Mouse (Mus musculus) G1E-ER4 (cell line): ENCODE results near the gene 5430419D17Rik. TPM values are rescaled to one million over a fixed set of nuclear protein-coding genes. Genes with fewer than 3 reads are reported as not detected.

ENCODE experiments used
- GATA1 ChIP-seq: IDR thresholded peaks from one replicate; pipeline ENCODE4 v1.8.0; 2012; ENCODE audit warnings: low read length, inconsistent platforms
- polyA plus RNA-seq: library from polyadenylated mRNA; stranded (reverse); fragments of >175 nt; gene quantifications from 2 replicates; pipeline ENCODE4 v1.2.3, GENCODE M21; 2012

Gene 5430419D17Rik
- polyA plus RNA-seq, 1 experiment: not detected

GRCm38 (mm10) chr7:131264251-131264650 is 90.0 kb downstream of the 5430419D17Rik start:
- TF ChIP-seq GATA1: no peak

GRCm38 (mm10) chr7:131265851-131266250 is 91.6 kb downstream of the 5430419D17Rik start:
- no peak for TF ChIP-seq GATA1

- TF ChIP-seq GATA1: no peak
Observed at GRCm38 (mm10) chr7:131297151-131297550, 122.9 kb downstream of the 5430419D17Rik start.

- no peak for TF ChIP-seq GATA1
Observed at GRCm38 (mm10) chr7:131303340-131303739, 129.1 kb downstream of the 5430419D17Rik start.

- TF ChIP-seq GATA1: no peak
Observed at GRCm38 (mm10) chr7:131306733-131307132, 132.5 kb downstream of the 5430419D17Rik start.

- TF ChIP-seq GATA1: no peak
Observed at GRCm38 (mm10) chr7:131314493-131314892, 140.3 kb downstream of the 5430419D17Rik start.

- no peak for TF ChIP-seq GATA1
Observed at GRCm38 (mm10) chr7:131317587-131317986, 143.4 kb downstream of the 5430419D17Rik start.

- TF ChIP-seq GATA1: no peak
Observed at GRCm38 (mm10) chr7:131318340-131318739, 144.1 kb downstream of the 5430419D17Rik start.

GRCm38 (mm10) chr7:131322192-131322591 is 148.0 kb downstream of the 5430419D17Rik start, which contains the start of gene Cuzd1:
Cuzd1 (minus strand) TSS chr7:131322292.
- TF ChIP-seq GATA1: no peak

GRCm38 (mm10) chr7:131327054-131327453 is 152.9 kb downstream of the 5430419D17Rik start:
- no peak for TF ChIP-seq GATA1

GRCm38 (mm10) chr7:131329416-131329815 is 155.2 kb downstream of the 5430419D17Rik start, which contains the start of gene Fam24b:
Fam24b (minus strand) TSS chr7:131329516.
- no peak for TF ChIP-seq GATA1

GRCm38 (mm10) chr7:131331688-131332087 is 157.5 kb downstream of the 5430419D17Rik start:
- TF ChIP-seq GATA1: no peak

- no peak for TF ChIP-seq GATA1
Observed at GRCm38 (mm10) chr7:131333564-131333963, 159.4 kb downstream of the 5430419D17Rik start, which contains the start of gene Fam24a. Fam24a (plus strand) TSS chr7:131333864.

GRCm38 (mm10) chr7:131337502-131338068 is 163.4 kb downstream of the 5430419D17Rik start:
- no peak for TF ChIP-seq GATA1

GRCm38 (mm10) chr7:131345856-131346541 is 171.8 kb downstream of the 5430419D17Rik start:
- TF ChIP-seq GATA1: no peak

Other genes with a start within 250 kb of the 5430419D17Rik start
- not detected in 2 replicates for gene Htra1, start 238.3 kb upstream of the 5430419D17Rik start, polyA plus RNA-seq
- not detected in 2 replicates for gene Dmbt1, start 142.3 kb upstream of the 5430419D17Rik start, polyA plus RNA-seq
- gene 4933402N03Rik, start 28.1 kb upstream of the 5430419D17Rik start, polyA plus RNA-seq: not detected in 2 replicates
- gene Cuzd1, start 147.9 kb downstream of the 5430419D17Rik start, polyA plus RNA-seq: not detected in 2 replicates
- not detected in 2 replicates for gene Fam24b, start 155.1 kb downstream of the 5430419D17Rik start, polyA plus RNA-seq
- gene Fam24a, start 159.5 kb downstream of the 5430419D17Rik start, polyA plus RNA-seq: not detected in 2 replicates
- 20.3 and 26.5 TPM in 2 replicates for gene 2310057M21Rik, start 188.4 kb downstream of the 5430419D17Rik start, polyA plus RNA-seq
- gene Pstk, start 196.7 kb downstream of the 5430419D17Rik start, polyA plus RNA-seq: 46.0 and 66.3 TPM in 2 replicates
- gene Ikzf5, start 236.1 kb downstream of the 5430419D17Rik start, polyA plus RNA-seq: 8.5 and 10.8 TPM in 2 replicates
- 2.1 and 2.6 TPM in 2 replicates for gene Acadsb, start 236.2 kb downstream of the 5430419D17Rik start, polyA plus RNA-seq